Mouse (Mus musculus) liver, postnatal 0 days (tissue): ENCODE data around the gene Pinlyp.

ENCODE experiments used
- CTCF ChIP-seq: sonication (generic); IDR thresholded peaks from 2 replicates; pipeline ENCODE4 v1.5.1; 2016; ENCODE audit warnings: antibody characterized with exemption, low read depth
- EP300 ChIP-seq: IDR thresholded peaks from 2 replicates; pipeline ENCODE4 v1.6.1; 2016; ENCODE audit warnings: antibody characterized with exemption, low read depth, mild to moderate bottlenecking

DNA sequence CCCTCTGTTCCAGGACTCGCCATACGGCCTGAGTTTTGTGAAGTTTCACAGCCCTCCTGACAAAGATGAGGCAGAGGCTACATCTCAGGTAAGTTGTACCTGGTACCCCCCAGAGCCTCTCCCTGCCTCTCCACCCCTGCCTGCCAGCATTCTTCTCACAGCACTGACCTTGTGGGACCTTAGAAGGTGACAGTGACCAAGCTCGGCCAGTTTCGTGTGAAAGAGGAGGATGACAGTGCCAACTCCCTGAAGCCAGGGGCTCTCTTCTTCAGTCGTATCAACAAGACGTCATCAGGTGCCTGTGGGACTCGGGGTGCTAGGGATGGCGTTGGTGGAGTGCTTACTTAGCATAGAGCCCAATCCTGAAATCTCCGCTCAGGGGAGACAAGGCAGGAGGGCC is 20.3 kb upstream of the Pinlyp start:
- TF ChIP-seq CTCF (no peak), EP300 (no peak)
